Mouse (Mus musculus) megakaryocyte-erythroid progenitor cell, adult 5-6 weeks (primary cell): ENCODE measurements around the gene Ccr6. TPM values are rescaled to one million over a fixed set of nuclear protein-coding genes. Genes with fewer than 3 reads are reported as not detected.

Source experiments
- total RNA-seq, 2 experiments: library from RNA; stranded (forward) in 1 of 2; stranded (reverse) in 1 of 2; fragments of 200-1000, 215-1000 nt in 1 of 2; fragments of >200 nt in 1 of 2; fragmentation: Nextera tagmentation in 1 of 2; gene quantifications; 2 replicates each; pipeline ENCODE4 v1.2.3; 2014 to 2017

The Ccr6 gene
- total RNA-seq, 2 experiments from 2014 or later = not detected

Other genes starting within 250 kb of the Ccr6 start
- not detected in 2 replicates for gene Gm49673, start 88.3 kb upstream of the Ccr6 start, total RNA-seq (2014; fragmentation: Nextera tagmentation)
- gene Gm49673, start 88.3 kb upstream of the Ccr6 start, total RNA-seq (2017) = not detected in 2 replicates
- gene Rnaset2a, start 87.9 kb upstream of the Ccr6 start, total RNA-seq (2014; fragmentation: Nextera tagmentation) = 16.8 and 21.3 TPM in 2 replicates
- 21.0 and 29.7 TPM in 2 replicates for gene Rnaset2a, start 87.9 kb upstream of the Ccr6 start, total RNA-seq (2017)
- gene Fgfr1op, start 70.5 kb upstream of the Ccr6 start, total RNA-seq (2014; fragmentation: Nextera tagmentation) = 26.9 and 46.6 TPM in 2 replicates
- 48.1 and 67.9 TPM in 2 replicates for gene Fgfr1op, start 70.5 kb upstream of the Ccr6 start, total RNA-seq (2017)
- gene Mpc1, start 46.9 kb downstream of the Ccr6 start, total RNA-seq (2014; fragmentation: Nextera tagmentation) = 123 and 153 TPM in 2 replicates
- 119 and 137 TPM in 2 replicates for gene Mpc1, start 46.9 kb downstream of the Ccr6 start, total RNA-seq (2017)
- 63.1 and 137 TPM in 2 replicates for gene Sft2d1, start 75.1 kb downstream of the Ccr6 start, total RNA-seq (2014; fragmentation: Nextera tagmentation)
- 24.3 and 29.9 TPM in 2 replicates for gene Sft2d1, start 75.1 kb downstream of the Ccr6 start, total RNA-seq (2017)
- gene Prr18, start 101.4 kb downstream of the Ccr6 start, total RNA-seq (2014; fragmentation: Nextera tagmentation) = 0.15 TPM in 1 of 2 replicates, not detected in the other
- not detected in 2 replicates for gene Prr18, start 101.4 kb downstream of the Ccr6 start, total RNA-seq (2017)
- not detected in 2 replicates for gene T2, start 119.9 kb downstream of the Ccr6 start, total RNA-seq (2014; fragmentation: Nextera tagmentation)
- gene T2, start 119.9 kb downstream of the Ccr6 start, total RNA-seq (2017) = 0.27 TPM in 1 of 2 replicates, not detected in the other
- gene T, start 198.4 kb downstream of the Ccr6 start, total RNA-seq (2014; fragmentation: Nextera tagmentation) = not detected in 2 replicates
- gene T, start 198.4 kb downstream of the Ccr6 start, total RNA-seq (2017) = not detected in 2 replicates